ENCODE assay signal across 10 mouse cellular contexts in genomic region chr17:31817203-31817602, GRCm38 (mm10). TPM values are rescaled to one million over a fixed set of nuclear protein-coding genes. Genes with fewer than 3 reads are reported as not detected.
DNase-seq lines count a peak whose midpoint lies in the region; ATAC-seq and TF ChIP-seq lines count a peak whose summit lies in the region.
"Had no signal": no experiment of that assay in that cellular context is flagged by ENCODE, and none has a peak within 500 bp of the region (broad histone marks: within the 10 kb centered on the region; RNA-seq: fewer than 3 reads in every experiment).

No protein-coding gene starts in this region.

- no peak overlapping the region for H3K4me3 ChIP-seq in hindbrain, embryonic 13.5 days
- H3K4me3 ChIP-seq in midbrain, postnatal 0 days (ENCODE audit: low read depth, low read length) = no peak overlapping the region
- no peak overlapping the region for H3K4me3 ChIP-seq in liver, postnatal 0 days (ENCODE audit: low read depth, low read length)
- H3K4me3 ChIP-seq: megakaryocyte, embryonic 14.5 days had no signal

- H3K27me3 ChIP-seq in hindbrain, embryonic 13.5 days = no peaks in the 10 kb centered on the region
- H3K27me3 ChIP-seq in midbrain, postnatal 0 days (ENCODE audit: insufficient read depth, low read length) = no peaks in the 10 kb centered on the region
- H3K27me3 ChIP-seq in liver, postnatal 0 days (ENCODE audit: insufficient read depth, low read length) = no peaks in the 10 kb centered on the region

- DNase-seq in ZHBTc4 (ENCODE audit: low read depth, low spot score) = peak; percentile 62
- DNase-seq in embryo, embryonic 11 days = peak; percentile 58
- peak; percentile 87 for DNase-seq in midbrain, postnatal 0 days (ENCODE audit: low spot score)
- DNase-seq in liver, postnatal 0 days = no peak
- DNase-seq in spleen, postnatal 14 days (ENCODE audit: low spot score in 2 of 2) = no peak
- DNase-seq in lung, postnatal 10 days = no peak
- DNase-seq: liver had no signal

- TF ChIP-seq CTCF in midbrain, postnatal 0 days (IDR thresholded peaks at IDR 0.05) = no peak
- no peak for TF ChIP-seq CTCF in liver, postnatal 0 days (IDR thresholded peaks at IDR 0.05; ENCODE audit: low read depth)

- no peak overlapping the region for H3K4me2 ChIP-seq in hindbrain, embryonic 13.5 days
- H3K4me2 ChIP-seq in midbrain, postnatal 0 days (ENCODE audit: low read depth, low read length, poor library complexity, severe bottlenecking) = no peak overlapping the region
- H3K4me2 ChIP-seq in liver, postnatal 0 days (ENCODE audit: low read depth, low read length) = no peak overlapping the region

- no peaks in the 10 kb centered on the region for H3K9me3 ChIP-seq in hindbrain, embryonic 13.5 days
- H3K9me3 ChIP-seq in midbrain, postnatal 0 days (ENCODE audit: low read length) = no peaks in the 10 kb centered on the region
- H3K9me3 ChIP-seq in liver, postnatal 0 days (ENCODE audit: low read length) = no peaks in the 10 kb centered on the region
- H3K9me3 ChIP-seq: megakaryocyte, embryonic 14.5 days had no signal

- no peaks in the 10 kb centered on the region for H3K36me3 ChIP-seq in hindbrain, embryonic 13.5 days
- H3K36me3 ChIP-seq in midbrain, postnatal 0 days (ENCODE audit: insufficient read depth, low read length) = no peaks in the 10 kb centered on the region
- no peaks in the 10 kb centered on the region for H3K36me3 ChIP-seq in liver, postnatal 0 days (replicated peaks; ENCODE audit: insufficient read depth, low read length)

- peak overlapping the region; percentile 84 for H3K27ac ChIP-seq in hindbrain, embryonic 13.5 days
- H3K27ac ChIP-seq in midbrain, postnatal 0 days (ENCODE audit: low read depth, low read length) = peak overlapping the region; percentile 76
- H3K27ac ChIP-seq in liver, postnatal 0 days (ENCODE audit: low read depth) = no peak overlapping the region
- H3K27ac ChIP-seq: kidney, postnatal 0 days had no signal

- H3K4me1 ChIP-seq in hindbrain, embryonic 13.5 days (replicated peaks) = peaks cover 43% of the 10 kb centered on the region
- peaks cover 14% of the 10 kb centered on the region for H3K4me1 ChIP-seq in midbrain, postnatal 0 days (ENCODE audit: insufficient read depth, low read length)
- H3K4me1 ChIP-seq in liver, postnatal 0 days (ENCODE audit: insufficient read depth) = peaks cover 19% of the 10 kb centered on the region

- peak; percentile 38 for ATAC-seq in hindbrain, embryonic 13.5 days (ENCODE audit: low FRiP score)
- ATAC-seq in midbrain, postnatal 0 days (ENCODE audit: low FRiP score) = peak; percentile 73
- no peak for ATAC-seq in liver, postnatal 0 days

- peak overlapping the region; percentile 51; the same call in 1 of the 2 replicates for H3K9ac ChIP-seq in hindbrain, embryonic 13.5 days
- H3K9ac ChIP-seq in midbrain, postnatal 0 days (replicated peaks; ENCODE audit: low read length, poor library complexity, severe bottlenecking) = no peak overlapping the region
- no peak overlapping the region for H3K9ac ChIP-seq in liver, postnatal 0 days (replicated peaks)

- no peak for TF ChIP-seq EP300 in liver, postnatal 0 days (IDR thresholded peaks at IDR 0.05; ENCODE audit: low read depth)

- WGBS in hindbrain, embryonic 13.5 days = 17% methylated on average over 5 of the region's 5 CpGs
- WGBS in midbrain, postnatal 0 days = 11% methylated on average over 5 of the region's 5 CpGs
- 52% methylated on average over 5 of the region's 5 CpGs for WGBS in liver, postnatal 0 days (ENCODE audit: insufficient replicate concordance)

RNA-seq across cellular contexts. Expression of gene Sik1, which starts 38.4 kb away (rescaled TPM):
- polyA plus RNA-seq in hindbrain, embryonic 13.5 days (2015; fragmentation: Nextera tagmentation; extraction: Ambion mirVana) = 20.1 and 23.4 TPM in 2 replicates
- 48.5 and 54.2 TPM in 2 replicates for total RNA-seq in midbrain, postnatal 0 days (2014; rRNA removed)
- polyA plus RNA-seq in midbrain, postnatal 0 days (2015; fragmentation: Nextera tagmentation; extraction: Ambion mirVana) = 17.6 and 22.3 TPM in 2 replicates
- polyA plus RNA-seq in liver, postnatal 0 days (2015; fragmentation: Nextera tagmentation; extraction: Ambion mirVana) = 7.8 and 8.1 TPM in 2 replicates

Comparison
In these comparisons a context has a peak if more than half of its experiments do, and no peak if none do; other contexts are left out.
1. DNase-seq: peak in ZHBTc4 (single experiment), embryo, embryonic 11 days (single experiment) and midbrain, postnatal 0 days (single experiment); none in liver, postnatal 0 days (single experiment), spleen, postnatal 14 days (0 of 2) and lung, postnatal 10 days (single experiment).